Mouse (Mus musculus) liver, adult 2 months (tissue): Measurements from ENCODE around the gene Kif3a.

Experiments
- CTCF ChIP-seq: fragments of 200-500 bp; IDR thresholded peaks from 2 replicates; pipeline ENCODE4 v1.5.1; 2011; ENCODE audit warnings: low read depth, low read length, control low read depth
- POLR2A ChIP-seq: fragments of 200-500 bp; IDR thresholded peaks from 2 replicates; pipeline ENCODE4 v1.6.1; 2011; ENCODE audit warnings: low read length, control low read depth; ENCODE audit not compliant: insufficient read depth; ENCODE audit errors: extremely low read depth

DNA sequence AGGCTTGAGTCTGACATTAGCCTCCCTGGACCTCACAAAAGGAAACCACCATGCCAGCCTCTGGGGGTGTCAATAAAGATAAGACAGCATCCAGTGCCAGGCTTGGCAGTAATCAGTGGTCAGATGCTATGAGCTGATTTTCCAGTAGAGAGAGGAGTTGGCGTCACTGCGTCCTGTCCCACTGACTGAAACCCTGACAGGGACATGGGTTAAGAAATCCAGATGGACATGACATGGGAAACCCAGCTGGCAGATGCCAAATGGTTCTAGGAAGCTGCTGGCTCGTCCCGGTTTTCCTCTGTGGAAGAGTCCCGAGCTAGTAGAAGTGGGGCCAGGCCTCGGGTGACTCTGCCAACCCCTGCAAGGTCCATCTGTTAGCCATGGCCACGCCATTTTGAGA lies 66.5 kb downstream of the Kif3a start:
- TF ChIP-seq CTCF (no peak), POLR2A (no peak)
